Mouse (Mus musculus) ES-Bruce4 (cell line): Measurements from ENCODE around the gene Galnt16.

Experiments used
- CTCF ChIP-seq: IDR thresholded peaks from one replicate; pipeline ENCODE4 v1.8.1; 2011; ENCODE audit warnings: low read depth, low read length
- EP300 ChIP-seq: IDR thresholded peaks from 2 replicates; pipeline ENCODE4 v1.6.1; 2011; ENCODE audit warnings: low read depth, low read length; ENCODE audit not compliant: insufficient read depth
- POLR2A ChIP-seq: IDR thresholded peaks from one replicate; pipeline ENCODE4 v1.8.1; 2011; ENCODE audit warnings: low read length; ENCODE audit not compliant: insufficient read depth

DNA sequence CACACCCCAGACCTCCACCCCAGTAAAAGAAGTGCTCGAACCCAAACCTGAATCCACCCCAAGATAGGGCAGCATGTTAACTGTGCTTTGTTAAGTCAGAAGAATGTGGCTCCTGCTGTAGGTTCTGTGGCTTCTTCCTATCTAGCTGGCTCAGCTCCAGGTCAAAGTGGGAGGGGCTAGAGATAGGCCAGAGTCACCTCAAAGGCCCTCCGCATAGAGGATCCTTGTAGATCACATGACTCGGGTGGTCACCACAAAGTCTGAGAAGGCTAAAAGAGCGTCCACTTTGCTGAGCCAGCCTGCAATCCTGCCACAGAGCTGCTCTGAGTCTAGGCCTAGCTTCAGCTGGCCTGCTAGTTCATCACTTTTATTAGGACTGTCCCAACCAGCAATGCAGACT is 76.1 kb downstream of the Galnt16 start:
- TF ChIP-seq CTCF (no peak), POLR2A (no peak), EP300 (no peak)
